Mouse (Mus musculus) duodenum, adult 2 months (tissue): ENCODE results near the gene Cab39l. TPM values are rescaled to one million over a fixed set of nuclear protein-coding genes. Genes with fewer than 3 reads are reported as not detected.

ENCODE experiments used
- polyA plus RNA-seq: library from polyadenylated mRNA; depleted of rRNA; stranded (reverse); fragments of >200 nt; gene quantifications from 2 replicates; pipeline ENCODE4 v1.2.3, GENCODE M21; 2012; ENCODE audit warnings: low replicate concordance; rRNA removed

The Cab39l gene
- 2.9 and 3.2 TPM in 2 replicates for polyA plus RNA-seq

DNA sequence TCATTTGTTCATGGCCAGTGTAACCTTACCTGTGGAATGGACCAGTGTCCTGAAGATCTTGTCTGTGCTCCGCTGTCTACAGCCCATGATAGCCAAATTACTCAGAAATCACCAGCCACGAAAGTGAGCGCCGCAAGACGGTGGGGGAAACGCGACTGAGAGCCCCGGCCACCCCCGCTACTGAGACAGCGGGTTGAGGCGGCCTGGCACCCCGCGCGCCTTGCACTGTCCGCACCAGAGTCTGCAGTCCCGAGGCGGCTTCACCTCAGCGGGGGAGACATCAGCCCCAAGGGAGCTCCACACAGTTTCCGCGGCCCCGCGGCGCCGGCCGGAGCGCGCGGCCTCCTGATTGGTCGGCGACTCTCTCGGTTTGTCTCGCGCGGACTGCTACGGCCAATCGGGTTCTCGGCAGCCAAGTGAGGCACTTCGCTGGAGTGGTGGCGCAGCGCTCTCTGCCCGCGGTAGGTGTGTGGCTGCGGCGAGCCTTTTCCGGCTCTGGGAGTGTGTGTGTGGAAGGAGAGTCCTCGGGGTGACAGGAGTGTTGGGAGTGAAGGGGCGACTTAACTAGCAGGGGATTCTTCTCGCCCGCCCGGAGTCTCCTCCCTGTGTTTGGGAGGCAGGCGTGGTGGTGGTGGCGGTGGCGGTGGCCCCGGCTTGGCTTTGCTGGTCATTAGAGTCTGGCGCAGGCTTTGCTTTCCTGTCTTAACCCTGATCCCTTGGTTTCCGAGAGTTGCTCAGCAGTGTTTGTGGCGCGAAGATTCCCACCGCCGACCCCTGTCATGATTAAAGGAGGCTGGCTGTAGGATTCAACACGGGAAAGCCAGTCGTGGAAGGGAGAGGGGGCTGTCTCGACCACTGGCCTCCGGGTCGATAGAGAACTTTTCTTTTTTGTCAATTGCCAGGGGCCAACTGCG, at the start of gene Cab39l, which contains the start of gene Setdb2:
Cab39l (plus strand) TSS at position 415 of the 914 bp plus-strand sequence.
Setdb2 (minus strand) TSS at position 327 of the 914 bp plus-strand sequence.

DNA sequence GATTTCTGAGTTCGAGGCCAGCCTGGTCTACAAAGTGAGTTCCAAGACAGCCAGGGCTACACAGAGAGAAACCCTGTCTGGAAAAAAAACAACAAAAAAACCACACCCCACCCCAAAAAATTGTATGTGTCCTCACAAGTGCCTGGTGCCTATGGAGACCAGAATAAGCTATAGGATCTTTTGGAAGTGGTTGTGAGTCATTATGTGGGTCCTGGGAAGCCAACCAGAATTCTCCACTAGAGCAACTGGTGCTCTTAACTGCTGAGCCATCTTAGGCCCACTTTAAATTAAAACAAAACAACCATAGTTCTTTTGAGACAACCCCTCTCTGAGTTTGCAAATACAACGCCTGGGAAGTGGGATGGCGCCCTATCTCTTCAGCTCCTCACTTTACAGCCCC, 45.5 kb upstream of the Cab39l start, which contains the start of gene Phf11c:
Phf11c (minus strand) TSS at position 101 of the 400 bp plus-strand sequence.

DNA sequence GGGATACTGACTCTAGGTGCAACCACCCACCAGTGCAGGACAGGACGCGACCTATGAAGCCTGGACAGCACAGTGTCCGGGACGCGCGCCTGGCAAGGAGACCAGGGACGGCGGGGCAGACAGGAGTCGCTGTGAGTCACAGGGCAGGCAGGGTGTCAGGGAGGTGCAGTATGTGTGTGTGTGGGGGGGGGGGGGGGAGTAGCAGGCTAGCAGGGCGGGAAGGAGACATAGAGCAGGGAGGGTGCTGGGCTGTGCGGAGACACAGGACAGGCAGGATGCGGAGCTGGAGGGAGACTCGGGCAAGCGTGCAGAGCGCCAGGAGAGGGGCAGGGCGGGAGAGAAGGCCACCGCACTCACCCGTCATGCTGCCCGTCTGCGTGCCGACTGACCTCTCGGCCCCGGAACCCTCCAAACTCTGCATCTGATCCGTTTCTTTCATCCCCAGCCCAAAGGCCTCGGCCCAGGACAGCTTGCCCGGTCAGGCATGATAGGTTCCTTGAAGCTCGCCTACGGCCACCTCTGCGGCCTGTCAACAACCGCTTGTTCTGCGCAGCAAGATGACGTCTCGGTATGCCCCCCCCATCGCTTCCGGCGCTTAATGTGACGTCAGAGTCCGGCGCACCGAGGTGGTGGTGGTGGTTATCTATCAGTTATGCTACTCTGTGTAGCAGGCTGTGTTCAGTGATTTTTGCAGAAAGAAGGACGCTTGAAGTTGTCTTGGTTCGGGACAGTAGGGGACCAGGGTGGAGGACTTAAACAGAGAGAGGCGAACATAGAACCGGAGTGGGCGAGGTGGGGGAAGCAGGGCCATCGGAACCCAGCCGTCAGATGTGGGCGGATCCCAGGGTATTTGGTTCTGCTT, 156.9 kb downstream of the Cab39l start, which contains the start of gene Cdadc1:
Cdadc1 (minus strand) TSS at position 562 of the 862 bp plus-strand sequence.

DNA sequence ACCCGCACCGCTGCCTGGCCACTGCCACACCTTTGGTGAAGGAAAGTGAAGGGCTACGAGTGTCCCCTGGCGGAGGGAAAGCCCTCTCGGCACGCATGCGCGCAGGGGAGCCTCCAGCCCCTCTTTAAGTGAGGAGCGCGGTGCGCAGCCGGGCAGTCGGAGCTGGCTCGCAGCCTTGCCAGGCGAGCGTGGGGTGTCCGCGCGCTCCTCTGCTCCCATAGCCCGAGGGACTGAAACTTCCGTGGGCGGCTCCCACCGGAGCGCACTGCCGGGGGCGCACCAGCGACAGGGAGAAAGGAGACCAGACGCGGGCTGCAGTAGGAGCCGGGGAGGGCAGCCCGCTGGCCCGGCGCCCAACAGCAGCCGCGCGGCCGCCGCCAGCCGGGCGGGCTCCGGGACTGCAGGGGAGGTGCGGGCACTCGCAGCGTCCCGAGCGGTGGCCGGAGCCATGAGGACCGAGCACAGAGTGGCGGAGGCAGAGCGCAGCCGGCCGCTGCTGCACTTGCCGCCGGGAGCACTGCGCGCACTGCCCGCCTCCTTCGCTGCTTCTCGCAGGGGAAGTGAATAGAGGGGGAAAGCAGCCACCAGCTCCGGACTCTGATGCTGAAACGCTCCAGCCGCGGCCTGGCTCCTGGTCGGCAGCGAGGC, 184.5 kb downstream of the Cab39l start, which contains the start of gene Shisa2:
Shisa2 (plus strand) TSS at position 151 of the 648 bp plus-strand sequence.

Other genes with a start within 250 kb of the Cab39l start
- 19.5 and 20.9 TPM in 2 replicates for gene Rcbtb1, start 239.8 kb upstream of the Cab39l start, polyA plus RNA-seq
- gene Gm6904, start 180.8 kb upstream of the Cab39l start, polyA plus RNA-seq, result not detected in 2 replicates
- gene Phf11a, start 143.4 kb upstream of the Cab39l start, polyA plus RNA-seq, result 0.20 TPM in 1 of 2 replicates, not detected in the other
- gene Phf11b, start 99.6 kb upstream of the Cab39l start, polyA plus RNA-seq, result 0.08 and 0.28 TPM in 2 replicates
- 1.6 and 2.0 TPM in 2 replicates for gene Phf11d, start 75.5 kb upstream of the Cab39l start, polyA plus RNA-seq
- 0.12 and 0.13 TPM in 2 replicates for gene Phf11c, start 45.6 kb upstream of the Cab39l start, polyA plus RNA-seq
- 4.7 and 6.0 TPM in 2 replicates for gene Setdb2, start 88 bp upstream of the Cab39l start, polyA plus RNA-seq
- 0.66 and 2.1 TPM in 2 replicates for gene Cdadc1, start 157.0 kb downstream of the Cab39l start, polyA plus RNA-seq
- 8.7 and 19.7 TPM in 2 replicates for gene Shisa2, start 184.3 kb downstream of the Cab39l start, polyA plus RNA-seq